Mouse (Mus musculus) kidney, adult 2 months (tissue): ENCODE measurements around the gene Morf4l1. TPM values are rescaled to one million over a fixed set of nuclear protein-coding genes. Genes with fewer than 3 reads are reported as not detected.
"Not testable (repeated sequence)": the region's sequence is repeated elsewhere in the genome, so short reads cannot be mapped to it uniquely, and the experiment has no call there.

ENCODE experiments used
- DNase-seq: peaks from one replicate; pipeline ENCODE4 v3.0.0; 2021
- H3K27ac ChIP-seq: fragments of 200-500 bp; 2 replicates; pipeline ENCODE4 v1.5.1; 2012; ENCODE audit warnings: low read depth, low read length, control low read depth, inconsistent platforms; ENCODE audit not compliant: insufficient read depth
- H3K27me3 ChIP-seq: fragments of 200-500 bp; replicated peaks from 2 replicates; pipeline ENCODE4 v1.6.1; 2012; ENCODE audit warnings: mild to moderate bottlenecking, moderate library complexity, low read length, inconsistent platforms; ENCODE audit not compliant: control insufficient read depth, insufficient read depth
- H3K36me3 ChIP-seq: fragments of 200-500 bp; 2 replicates; pipeline ENCODE4 v1.6.1; 2012; ENCODE audit warnings: mild to moderate bottlenecking, moderate library complexity, low read length, inconsistent platforms; ENCODE audit not compliant: control insufficient read depth, insufficient read depth
- H3K4me1 ChIP-seq: fragments of 200-500 bp; 2 replicates; pipeline ENCODE4 v1.6.1; 2011; ENCODE audit warnings: low read length; ENCODE audit not compliant: control insufficient read depth, insufficient read depth
- H3K4me3 ChIP-seq: fragments of 200-500 bp; 2 replicates; pipeline ENCODE4 v1.5.1; 2011; ENCODE audit warnings: mild to moderate bottlenecking, low read depth, low read length, control low read depth; ENCODE audit not compliant: insufficient read depth
- CTCF ChIP-seq: fragments of 200-500 bp; conservative IDR thresholded peaks from 2 replicates; pipeline ENCODE4 v1.5.1; 2011; ENCODE audit warnings: low read depth, mild to moderate bottlenecking, control low read depth, low read length, moderate library complexity, mixed read lengths; ENCODE audit not compliant: insufficient read depth, insufficient read length
- POLR2A ChIP-seq: fragments of 200-500 bp; IDR thresholded peaks from one replicate; pipeline ENCODE4 v1.6.1; 2011; ENCODE audit warnings: low read depth, low read length, control low read depth
- WGBS: fragments of 180-500 bp; shearing (Covaris S2); methylation state at CpG from one replicate; pipeline ENCODE4 v1.1.7; 2018; 5-methylcytosine and 5-hydroxymethylcytosine counted together
- polyA plus RNA-seq: library from polyadenylated mRNA; depleted of rRNA; stranded (reverse); fragments of >200 nt; gene quantifications from 2 replicates; pipeline ENCODE4 v1.2.3, GENCODE M21; 2012

The Morf4l1 gene
- polyA plus RNA-seq, 1 experiment: 126 TPM

GRCm38 (mm10) chr9:90098934-90099333, 15.6 kb downstream of the Morf4l1 start:
- WGBS: 88% methylated on average over 5 of the region's 5 CpGs
- no peak for DNase-seq
- H3K27ac ChIP-seq: no peak overlapping the region
- no peaks in the 10 kb centered on the region for H3K27me3 ChIP-seq
- TF ChIP-seq POLR2A: no peak
- TF ChIP-seq CTCF: no peak; the same call in 1 of the 2 replicates
- H3K4me1 ChIP-seq: no peaks in the 10 kb centered on the region
- no peak overlapping the region for H3K4me3 ChIP-seq
- peaks cover 13% of the 10 kb centered on the region for H3K36me3 ChIP-seq

- DNase-seq: no peak
- 93% methylated on average over 6 of the region's 6 CpGs for WGBS
- H3K27ac ChIP-seq: no peak overlapping the region
Measured at GRCm38 (mm10) chr9:90089339-90090104, 25.1 kb downstream of the Morf4l1 start.

GRCm38 (mm10) chr9:90087906-90088485, 26.6 kb downstream of the Morf4l1 start:
- Histone ChIP-seq H3K36me3 (peaks cover 17% of the 10 kb centered on the region), H3K4me1 (no peaks in the 10 kb centered on the region), H3K27me3 (no peaks in the 10 kb centered on the region), H3K27ac (no peak overlapping the region), H3K4me3 (no peak overlapping the region)
- 80% methylated on average over 2 of the region's 2 CpGs for WGBS
- TF ChIP-seq CTCF (no peak), POLR2A (no peak)
- DNase-seq: no peak

More at GRCm38 (mm10) chr9:90089339-90090104, 25.1 kb downstream of the Morf4l1 start:
- H3K4me3 ChIP-seq: no peak overlapping the region
- peaks cover 19% of the 10 kb centered on the region for H3K36me3 ChIP-seq
- H3K4me1 ChIP-seq: no peaks in the 10 kb centered on the region
- no peaks in the 10 kb centered on the region for H3K27me3 ChIP-seq
- no peak for TF ChIP-seq CTCF
- no peak for TF ChIP-seq POLR2A

GRCm38 (mm10) chr9:90084766-90085468, 29.7 kb downstream of the Morf4l1 start:
- Histone ChIP-seq H3K27me3 (no peaks in the 10 kb centered on the region), H3K27ac (no peak overlapping the region), H3K36me3 (peaks cover 6% of the 10 kb centered on the region; the same call in 1 of the 2 replicates), H3K4me1 (no peaks in the 10 kb centered on the region), H3K4me3 (no peak overlapping the region)
- TF ChIP-seq CTCF (no peak), POLR2A (no peak)
- 73% methylated on average over 8 of the region's 8 CpGs for WGBS
- no peak for DNase-seq

- no peak overlapping the region for H3K27ac ChIP-seq
- TF ChIP-seq CTCF (no peak), POLR2A (no peak)
- no peak overlapping the region for H3K4me3 ChIP-seq
- WGBS: 90% methylated on average over 3 of the region's 3 CpGs
- DNase-seq: no peak
- peaks cover 2% of the 10 kb centered on the region; the same call in 1 of the 2 replicates for H3K36me3 ChIP-seq
- H3K27me3 ChIP-seq: no peaks in the 10 kb centered on the region
- no peaks in the 10 kb centered on the region for H3K4me1 ChIP-seq
Measured at GRCm38 (mm10) chr9:90084152-90084551, 30.4 kb downstream of the Morf4l1 start.

GRCm38 (mm10) chr9:90082992-90083391, 31.6 kb downstream of the Morf4l1 start:
- no peaks in the 10 kb centered on the region for H3K4me1 ChIP-seq
- H3K36me3 ChIP-seq: no peaks in the 10 kb centered on the region
- H3K27me3 ChIP-seq: no peaks in the 10 kb centered on the region
- no peak overlapping the region for H3K4me3 ChIP-seq
- H3K27ac ChIP-seq: no peak overlapping the region
- TF ChIP-seq POLR2A (no peak), CTCF (no peak)
- DNase-seq: no peak
- WGBS: 82% methylated on average over 1 of the region's 1 CpGs

GRCm38 (mm10) chr9:90081961-90082360, 32.6 kb downstream of the Morf4l1 start:
- not testable (repeated sequence) for H3K27me3 ChIP-seq, H3K4me3 ChIP-seq, H3K27ac ChIP-seq, H3K4me1 ChIP-seq, H3K36me3 ChIP-seq, DNase-seq
- 83% methylated on average over 6 of the region's 6 CpGs for WGBS
